Mouse (Mus musculus) E14TG2a.4 (cell line): ENCODE data around the gene Tstd1.

Experiments used
- CTCF ChIP-seq: conservative IDR thresholded peaks from 2 replicates; pipeline ENCODE4 v1.5.1; 2014; ENCODE audit warnings: low read length
- NANOG ChIP-seq: IDR thresholded peaks from 2 replicates; pipeline ENCODE4 v1.6.1; 2014; ENCODE audit warnings: borderline replicate concordance, low read length, mixed read lengths

GRCm38 (mm10) chr1:171390101-171390500 lies 28.6 kb upstream of the Tstd1 start:
- TF ChIP-seq NANOG: no peak
- TF ChIP-seq CTCF: no peak
